ENCODE assay signal across 7 mouse cellular contexts in the genomic region with DNA sequence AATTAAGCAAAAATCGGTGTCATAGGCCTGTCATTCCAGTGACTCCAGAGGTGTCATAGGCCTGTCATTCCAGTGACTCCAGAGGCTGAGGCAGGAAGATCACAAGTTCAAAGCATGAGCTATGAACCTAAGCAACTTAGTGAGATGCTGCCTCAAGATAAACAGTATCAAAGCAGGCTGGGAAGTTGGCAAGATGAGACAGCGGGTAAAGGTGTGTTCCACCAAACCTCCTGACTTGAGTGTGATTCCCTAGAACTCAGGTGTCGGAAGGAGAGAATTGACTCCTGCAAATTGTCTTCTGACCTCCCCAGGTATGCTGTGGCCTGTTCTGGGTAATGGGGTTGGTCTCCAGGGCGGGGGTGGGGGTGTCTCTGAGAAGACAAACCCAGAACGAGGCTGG. TPM values are rescaled to one million over a fixed set of nuclear protein-coding genes. Genes with fewer than 3 reads are reported as not detected.
DNase-seq lines count a peak whose midpoint lies in the region; ATAC-seq and TF ChIP-seq lines count a peak whose summit lies in the region.

Psmd9 (plus strand) TSS at position 130 of the 400 bp plus-strand sequence.

- H3K36me3 ChIP-seq in forebrain, embryonic 12.5 days (replicated peaks) = peaks cover 25% of the 10 kb centered on the region
- H3K36me3 ChIP-seq in hindbrain, embryonic 10.5 days = peaks cover 22% of the 10 kb centered on the region
- H3K36me3 ChIP-seq in liver, embryonic 11.5 days (ENCODE audit: control insufficient read depth, insufficient read depth, low read length) = peaks cover 14% of the 10 kb centered on the region
- H3K36me3 ChIP-seq in stomach, postnatal 0 days (ENCODE audit: control insufficient read depth, insufficient read depth, low read length) = peaks cover 17% of the 10 kb centered on the region

- no peak for TF ChIP-seq EP300 in stomach, postnatal 0 days (optimal IDR thresholded peaks at IDR 0.05)

- 85% methylated on average over 5 of the region's 5 CpGs for WGBS in forebrain, embryonic 12.5 days
- WGBS in hindbrain, embryonic 10.5 days = 88% methylated on average over 5 of the region's 5 CpGs
- 79% methylated on average over 5 of the region's 5 CpGs for WGBS in liver, embryonic 11.5 days
- WGBS in stomach, postnatal 0 days = 84% methylated on average over 5 of the region's 5 CpGs

- H3K4me3 ChIP-seq in forebrain, embryonic 12.5 days (replicated peaks) = no peak within 1 kb of the TSS
- H3K4me3 ChIP-seq in hindbrain, embryonic 10.5 days = no peak within 1 kb of the TSS
- no peak within 1 kb of the TSS for H3K4me3 ChIP-seq in liver, embryonic 11.5 days (ENCODE audit: low read depth, low read length)
- H3K4me3 ChIP-seq in stomach, postnatal 0 days (ENCODE audit: low read depth, low read length) = no peak within 1 kb of the TSS

- no peaks in the 10 kb centered on the region for H3K9me3 ChIP-seq in forebrain, embryonic 12.5 days
- H3K9me3 ChIP-seq in hindbrain, embryonic 10.5 days = no peaks in the 10 kb centered on the region
- no peaks in the 10 kb centered on the region for H3K9me3 ChIP-seq in liver, embryonic 11.5 days (ENCODE audit: control insufficient read depth, low read length)
- no peaks in the 10 kb centered on the region for H3K9me3 ChIP-seq in stomach, postnatal 0 days (ENCODE audit: control insufficient read depth, low read length)

- no peak for ATAC-seq in forebrain, embryonic 12.5 days (ENCODE audit: low FRiP score)
- ATAC-seq in liver, embryonic 11.5 days (replicated peaks; ENCODE audit: low FRiP score) = no peak
- no peak for ATAC-seq in stomach, postnatal 0 days (ENCODE audit: low FRiP score, low TSS enrichment)
- no peak for ATAC-seq in frontal cortex, adult (ENCODE audit: low TSS enrichment)

- H3K4me1 ChIP-seq in forebrain, embryonic 12.5 days = peaks cover 7% of the 10 kb centered on the region
- H3K4me1 ChIP-seq in hindbrain, embryonic 10.5 days (replicated peaks) = peaks cover 18% of the 10 kb centered on the region
- H3K4me1 ChIP-seq in liver, embryonic 11.5 days (replicated peaks; ENCODE audit: control insufficient read depth, insufficient read depth, low read length) = peaks cover 4% of the 10 kb centered on the region; the same call in 1 of the 2 replicates
- H3K4me1 ChIP-seq in stomach, postnatal 0 days (replicated peaks; ENCODE audit: control insufficient read depth, insufficient read depth) = no peaks in the 10 kb centered on the region; the same call in 1 of the 2 replicates

- H3K9ac ChIP-seq in forebrain, embryonic 12.5 days = no peak within 1 kb of the TSS
- no peak within 1 kb of the TSS for H3K9ac ChIP-seq in liver, embryonic 11.5 days (ENCODE audit: low read depth, low read length)
- no peak within 1 kb of the TSS for H3K9ac ChIP-seq in stomach, postnatal 0 days (ENCODE audit: low read length)

- no peak within 1 kb of the TSS for H3K4me2 ChIP-seq in forebrain, embryonic 12.5 days
- no peak within 1 kb of the TSS for H3K4me2 ChIP-seq in liver, embryonic 11.5 days
- H3K4me2 ChIP-seq in stomach, postnatal 0 days (replicated peaks; ENCODE audit: low read depth) = no peak within 1 kb of the TSS

- no peak for DNase-seq in urinary bladder, adult 2 months (ENCODE audit: low spot score)
- no peak for DNase-seq in urinary bladder, adult 18-20 months (ENCODE audit: low spot score in 2 of 2)
- DNase-seq in hindbrain, embryonic 10.5 days (ENCODE audit: low spot score) = no peak
- DNase-seq in liver, embryonic 11.5 days (ENCODE audit: low spot score) = no peak
- no peak for DNase-seq in stomach, postnatal 0 days (ENCODE audit: low spot score)

- no peak within 1 kb of the TSS for H3K27ac ChIP-seq in forebrain, embryonic 12.5 days
- H3K27ac ChIP-seq in hindbrain, embryonic 10.5 days = no peak within 1 kb of the TSS
- no peak within 1 kb of the TSS for H3K27ac ChIP-seq in liver, embryonic 11.5 days (ENCODE audit: low read depth, low read length)
- no peak within 1 kb of the TSS for H3K27ac ChIP-seq in stomach, postnatal 0 days (replicated peaks)

- TF ChIP-seq CTCF in stomach, postnatal 0 days (IDR thresholded peaks at IDR 0.05; ENCODE audit: low read depth) = no peak

- peaks cover 4% of the 10 kb centered on the region; the same call in 1 of the 2 replicates for H3K27me3 ChIP-seq in forebrain, embryonic 12.5 days
- no peaks in the 10 kb centered on the region for H3K27me3 ChIP-seq in hindbrain, embryonic 10.5 days (ENCODE audit: insufficient read depth, poor library complexity, severe bottlenecking)
- no peaks in the 10 kb centered on the region for H3K27me3 ChIP-seq in liver, embryonic 11.5 days (replicated peaks; ENCODE audit: control insufficient read depth, insufficient read depth, low read length)
- no peaks in the 10 kb centered on the region for H3K27me3 ChIP-seq in stomach, postnatal 0 days (ENCODE audit: control insufficient read depth, insufficient read depth, low read length)

RNA-seq across cellular contexts. Expression of gene Psmd9, which starts in this region (rescaled TPM):
- polyA plus RNA-seq in urinary bladder, adult 2 months (2012; rRNA removed) = 24.8 and 26.7 TPM in 2 replicates
- 66.5 and 71.6 TPM in 2 replicates for polyA plus RNA-seq in forebrain, embryonic 12.5 days (2016; fragmentation: Nextera tagmentation; extraction: Ambion mirVana)
- polyA plus RNA-seq in hindbrain, embryonic 10.5 days (2016; fragmentation: Nextera tagmentation; extraction: Ambion mirVana) = 77.7 and 86.3 TPM in 2 replicates
- 103 TPM in 2 replicates for polyA plus RNA-seq in liver, embryonic 11.5 days (2014; fragmentation: Nextera tagmentation; extraction: Ambion mirVana)
- 48.6 and 51.4 TPM in 2 replicates for polyA plus RNA-seq in stomach, postnatal 0 days (2015; fragmentation: Nextera tagmentation; extraction: Ambion mirVana)
